Mouse (Mus musculus) megakaryocyte, embryonic 14.5 days (primary cell): ENCODE measurements around the gene Gm44579.

Source experiments
- FLI1 ChIP-seq: IDR thresholded peaks from 2 replicates; pipeline ENCODE4 v1.6.1; 2012; ENCODE audit warnings: low read length, inconsistent platforms, mixed read lengths
- GATA1 ChIP-seq: IDR thresholded peaks from 3 replicates; pipeline ENCODE4 v1.6.1; 2012; ENCODE audit warnings: mixed read lengths, low read length, inconsistent platforms, borderline replicate concordance

GRCm38 (mm10) chr15:98139763-98140162 is 81.0 kb downstream of the Gm44579 start:
- TF ChIP-seq GATA1 (no peak), FLI1 (no peak)
